Mouse (Mus musculus): ENCODE results near the gene Gm43951. TPM values are rescaled to one million over a fixed set of nuclear protein-coding genes. Genes with fewer than 3 reads are reported as not detected.

Gene Gm43951
- polyA plus RNA-seq, 1 experiment: not detected

DNA sequence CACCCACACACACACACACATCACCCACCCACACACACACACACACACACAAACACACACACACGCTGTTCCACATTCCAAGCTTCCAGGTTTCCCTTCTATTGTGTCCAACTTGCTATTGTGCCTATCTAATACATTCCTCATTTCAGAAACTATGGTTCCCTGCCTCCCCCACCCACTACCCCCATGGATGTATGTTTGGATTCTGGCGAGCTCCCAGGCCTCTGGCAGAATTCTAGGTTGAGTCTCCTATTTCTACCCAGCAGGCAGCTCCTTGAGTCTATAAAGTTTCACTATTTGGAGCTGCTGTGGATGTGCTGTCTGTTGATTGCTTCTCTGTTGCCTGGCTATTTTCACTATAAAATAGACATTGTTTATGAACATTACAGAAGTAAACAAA is 50.0 kb downstream of the Gm43951 start:
- Histone ChIP-seq H3K4me3 (ENCODE audit: insufficient read depth, low read depth, low read length) (no peak overlapping the region), H3K4me1 (ENCODE audit: control insufficient read depth, insufficient read depth, low read length) (peaks cover 20% of the 10 kb centered on the region), H3K27ac (ENCODE audit: insufficient read depth, low read depth, low read length) (no peak overlapping the region)
- TF ChIP-seq CTCF (IDR thresholded peaks at IDR 0.05; ENCODE audit: insufficient read depth, low read depth, low read length) (no peak), POLR2A (IDR thresholded peaks at IDR 0.05; ENCODE audit: insufficient read depth, low read depth, low read length) (no peak)
- WGBS: 38% methylated on average over 2 of the region's 2 CpGs

DNA sequence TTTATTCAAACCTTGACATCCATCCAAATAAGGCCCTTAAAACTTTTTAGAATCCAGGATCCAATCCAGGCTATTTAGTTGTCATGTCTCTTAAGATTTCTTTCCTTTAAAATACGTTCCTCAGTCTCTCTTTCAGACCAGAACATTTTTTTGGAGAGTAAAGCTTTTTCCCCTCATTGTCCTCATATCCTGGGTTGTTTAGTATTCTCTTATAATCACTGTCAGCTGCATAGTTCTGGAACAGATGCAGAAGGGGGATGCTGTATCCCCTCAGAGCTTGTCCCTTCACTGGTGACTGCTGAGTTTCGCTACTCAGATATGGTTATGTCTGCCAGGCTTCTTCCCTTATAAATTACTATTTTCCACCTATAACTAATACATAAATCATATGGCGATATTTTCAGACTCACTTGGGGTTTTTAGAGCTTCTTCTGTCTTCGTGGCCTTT is 50.6 kb downstream of the Gm43951 start:
- TF ChIP-seq POLR2A (IDR thresholded peaks at IDR 0.05; ENCODE audit: insufficient read depth, low read depth, low read length) (no peak), CTCF (IDR thresholded peaks at IDR 0.05; ENCODE audit: insufficient read depth, low read depth, low read length) (no peak)
- Histone ChIP-seq H3K27ac (ENCODE audit: insufficient read depth, low read depth, low read length) (no peak overlapping the region), H3K4me3 (ENCODE audit: insufficient read depth, low read depth, low read length) (no peak overlapping the region), H3K4me1 (ENCODE audit: control insufficient read depth, insufficient read depth, low read length) (peaks cover 26% of the 10 kb centered on the region)
- WGBS: 55% methylated on average over 4 of the region's 4 CpGs

DNA sequence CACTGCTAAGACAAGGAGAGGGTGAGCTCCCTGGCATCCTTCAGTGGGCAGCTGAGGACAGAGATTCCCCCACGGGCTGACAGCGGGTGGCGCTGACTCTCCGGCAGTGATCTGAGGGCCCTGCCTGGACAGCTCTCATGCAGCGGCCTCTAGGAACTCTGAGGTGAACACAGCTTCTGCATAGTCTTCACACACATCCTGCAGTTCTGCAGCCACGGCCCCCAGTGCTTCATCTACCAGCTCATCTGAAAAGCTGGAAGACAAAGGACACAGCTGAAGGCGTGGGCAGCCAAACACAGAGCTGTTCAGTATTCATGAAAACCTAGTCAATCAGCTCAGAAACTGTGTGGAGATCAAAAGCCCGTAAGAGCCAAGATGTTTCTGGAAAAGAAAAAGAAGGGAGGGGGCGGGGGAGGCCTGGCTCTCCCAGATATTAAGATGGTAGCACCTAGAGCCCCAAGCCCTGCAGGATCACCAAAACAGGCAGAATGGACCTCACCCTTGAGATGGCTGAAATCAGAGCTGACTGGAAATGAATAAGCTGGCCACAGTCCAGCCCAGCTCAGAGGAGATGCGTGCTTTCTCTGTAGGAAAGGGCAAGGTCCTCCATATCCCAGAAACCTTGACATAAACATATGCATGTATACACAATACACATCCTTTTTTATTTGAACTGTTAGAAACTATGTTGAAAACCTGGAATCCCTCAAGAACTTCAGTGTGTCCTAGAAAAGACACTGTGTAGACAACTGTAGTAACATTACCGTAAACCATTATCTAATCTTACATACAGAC is 51.3 kb downstream of the Gm43951 start:
- H3K4me3 ChIP-seq (ENCODE audit: insufficient read depth, low read depth, low read length): no peak overlapping the region
- WGBS: 29% methylated on average over 11 of the region's 11 CpGs
- peaks cover 26% of the 10 kb centered on the region for H3K4me1 ChIP-seq (ENCODE audit: control insufficient read depth, insufficient read depth, low read length)
- H3K27ac ChIP-seq (ENCODE audit: insufficient read depth, low read depth, low read length): peak overlapping the region; percentile 49
- TF ChIP-seq POLR2A (IDR thresholded peaks at IDR 0.05; ENCODE audit: insufficient read depth, low read depth, low read length) (no peak), CTCF (IDR thresholded peaks at IDR 0.05; ENCODE audit: insufficient read depth, low read depth, low read length) (no peak)

Other genes with a start within 250 kb of the Gm43951 start
- gene Aipl1, start 169.3 kb downstream of the Gm43951 start, polyA plus RNA-seq (2012; ENCODE audit: insufficient read depth, insufficient read length, low replicate concordance, missing spikeins): not detected in 2 replicates
- not detected in 2 replicates for gene Pimreg, start 164.8 kb downstream of the Gm43951 start, polyA plus RNA-seq (2012; ENCODE audit: insufficient read depth, insufficient read length, low replicate concordance, missing spikeins)
- gene Pitpnm3, start 71.1 kb downstream of the Gm43951 start, polyA plus RNA-seq (2012; ENCODE audit: insufficient read depth, insufficient read length, low replicate concordance, missing spikeins): not detected in 2 replicates
- gene 4933427D14Rik, start 619 bp upstream of the Gm43951 start, polyA plus RNA-seq (2012; ENCODE audit: insufficient read depth, insufficient read length, low replicate concordance, missing spikeins): not detected in 2 replicates
- gene Txndc17, start 707 bp upstream of the Gm43951 start, polyA plus RNA-seq (2012; ENCODE audit: insufficient read depth, insufficient read length, low replicate concordance, missing spikeins): not detected in 2 replicates
- gene Med31, start 8.8 kb upstream of the Gm43951 start, polyA plus RNA-seq (2012; ENCODE audit: insufficient read depth, insufficient read length, low replicate concordance, missing spikeins): not detected in 2 replicates
- gene Slc13a5, start 60.4 kb upstream of the Gm43951 start, polyA plus RNA-seq (2012; ENCODE audit: insufficient read depth, insufficient read length, low replicate concordance, missing spikeins): not detected in 2 replicates
- gene Xaf1, start 94.8 kb upstream of the Gm43951 start, polyA plus RNA-seq (2012; ENCODE audit: insufficient read depth, insufficient read length, low replicate concordance, missing spikeins): not detected in 2 replicates
- not detected in 2 replicates for gene Fbxo39, start 107.6 kb upstream of the Gm43951 start, polyA plus RNA-seq (2012; ENCODE audit: insufficient read depth, insufficient read length, low replicate concordance, missing spikeins)
- gene Tekt1, start 155.6 kb upstream of the Gm43951 start, polyA plus RNA-seq (2012; ENCODE audit: insufficient read depth, insufficient read length, low replicate concordance, missing spikeins): not detected in 2 replicates
- gene Smtnl2, start 204.9 kb upstream of the Gm43951 start, polyA plus RNA-seq (2012; ENCODE audit: insufficient read depth, insufficient read length, low replicate concordance, missing spikeins): not detected in 2 replicates
- not detected in 2 replicates for gene Ggt6, start 228.7 kb upstream of the Gm43951 start, polyA plus RNA-seq (2012; ENCODE audit: insufficient read depth, insufficient read length, low replicate concordance, missing spikeins)
- gene Mybbp1a, start 234.5 kb upstream of the Gm43951 start, polyA plus RNA-seq (2012; ENCODE audit: insufficient read depth, insufficient read length, low replicate concordance, missing spikeins): not detected in 2 replicates